Mouse (Mus musculus) neural tube, embryonic 14.5 days (tissue): Measurements from ENCODE around the gene Maml3. TPM values are rescaled to one million over a fixed set of nuclear protein-coding genes. Genes with fewer than 3 reads are reported as not detected.

Experiments
- ATAC-seq: fragments of 200-750 bp; cut with Nextera tagmentation; 2 replicates; pipeline ENCODE4 v1.8.0; 2017; ENCODE audit warnings: low read depth, mild to moderate bottlenecking, moderate TSS enrichment, moderate library complexity
- H3K27ac ChIP-seq: fragments of 300-500 bp; sonication (generic); 2 replicates; pipeline ENCODE4 v1.5.1; 2014; ENCODE audit warnings: low read depth, mild to moderate bottlenecking, control low read depth, low read length, moderate library complexity, mixed read lengths
- H3K27me3 ChIP-seq: fragments of 300-500 bp; sonication (generic); 2 replicates; pipeline ENCODE4 v1.6.1; 2014; ENCODE audit warnings: low read length; ENCODE audit not compliant: control insufficient read depth, insufficient read depth
- H3K36me3 ChIP-seq: fragments of 300-500 bp; sonication (generic); 2 replicates; pipeline ENCODE4 v1.6.1; 2014; ENCODE audit warnings: low read length, mixed read lengths; ENCODE audit not compliant: control insufficient read depth, insufficient read depth
- H3K4me1 ChIP-seq: fragments of 300-500 bp; sonication (generic); 2 replicates; pipeline ENCODE4 v1.6.1; 2014; ENCODE audit warnings: low read length; ENCODE audit not compliant: control insufficient read depth, insufficient read depth
- H3K4me2 ChIP-seq: fragments of 300-500 bp; sonication (generic); 2 replicates; pipeline ENCODE4 v1.6.1; 2014; ENCODE audit warnings: mild to moderate bottlenecking, low read depth, low read length, control low read depth
- H3K4me3 ChIP-seq: fragments of 300-500 bp; sonication (generic); 2 replicates; pipeline ENCODE4 v1.5.1; 2014; ENCODE audit warnings: low read depth, low read length, control low read depth, mixed read lengths
- H3K9ac ChIP-seq: fragments of 300-500 bp; sonication (generic); replicated peaks from 2 replicates; pipeline ENCODE4 v1.6.1; 2014; ENCODE audit warnings: low read depth, mild to moderate bottlenecking, control low read depth, low read length, mixed read lengths
- H3K9me3 ChIP-seq: fragments of 300-500 bp; sonication (generic); 2 replicates; pipeline ENCODE4 v1.6.1; 2016; ENCODE audit warnings: low read length; ENCODE audit not compliant: control insufficient read depth
- WGBS: fragments of 180-500 bp; shearing (Covaris S2); extraction: QIAGEN DNeasy Blood & Tissue Kit; methylation state at CpG from one replicate; pipeline ENCODE4 v1.1.7; 2014; 5-methylcytosine and 5-hydroxymethylcytosine counted together
- polyA plus RNA-seq: library from polyadenylated mRNA; unstranded; fragments of >200 nt; fragmentation: Nextera tagmentation; extraction: Ambion mirVana; gene quantifications from 2 replicates; pipeline ENCODE4 v1.2.1, GENCODE M21; 2014

Maml3 gene
- polyA plus RNA-seq, 1 experiment from 2014 or later: 8.2 TPM

DNA sequence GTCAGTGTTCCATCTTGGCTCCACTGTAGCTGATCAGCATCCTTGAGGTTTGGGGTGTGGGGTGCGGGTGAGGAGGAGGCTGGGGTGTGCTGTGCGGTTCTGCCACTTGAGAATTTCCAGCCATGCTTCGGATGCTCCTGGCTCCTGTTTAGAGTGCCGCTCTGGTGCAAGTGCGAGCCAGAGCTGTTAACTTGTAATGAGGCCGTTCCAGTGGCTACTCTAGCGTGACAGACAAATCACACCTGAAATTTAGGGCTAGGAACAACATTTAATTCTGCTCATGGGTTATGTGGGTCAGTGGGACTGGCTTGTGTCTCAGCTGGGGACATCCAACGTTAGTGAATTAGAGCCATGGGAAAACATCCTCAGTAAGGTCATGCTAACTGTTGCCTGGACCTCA lies 454.9 kb downstream of the Maml3 start:
- Histone ChIP-seq H3K9ac (no peak overlapping the region), H3K4me3 (no peak overlapping the region), H3K27me3 (no peaks in the 10 kb centered on the region), H3K9me3 (no peaks in the 10 kb centered on the region), H3K36me3 (no peaks in the 10 kb centered on the region), H3K4me2 (no peak overlapping the region), H3K4me1 (peaks cover 6% of the 10 kb centered on the region; the same call in 1 of the 2 replicates), H3K27ac (no peak overlapping the region)
- WGBS: 70% methylated on average over 8 of the region's 8 CpGs
- no peak for ATAC-seq

GRCm38 (mm10) chr3:51649426-51649825 lies 455.4 kb downstream of the Maml3 start:
- Histone ChIP-seq H3K4me2 (no peak overlapping the region), H3K4me1 (peaks cover 6% of the 10 kb centered on the region; the same call in 1 of the 2 replicates), H3K9me3 (no peaks in the 10 kb centered on the region), H3K27ac (no peak overlapping the region), H3K27me3 (no peaks in the 10 kb centered on the region), H3K36me3 (no peaks in the 10 kb centered on the region), H3K9ac (no peak overlapping the region), H3K4me3 (no peak overlapping the region)
- 84% methylated on average over 8 of the region's 8 CpGs for WGBS
- ATAC-seq: no peak

GRCm38 (mm10) chr3:51648037-51648664 lies 456.7 kb downstream of the Maml3 start:
- WGBS: 45% methylated on average over 15 of the region's 15 CpGs
- Histone ChIP-seq H3K27me3 (no peaks in the 10 kb centered on the region), H3K4me2 (no peak overlapping the region)

DNA sequence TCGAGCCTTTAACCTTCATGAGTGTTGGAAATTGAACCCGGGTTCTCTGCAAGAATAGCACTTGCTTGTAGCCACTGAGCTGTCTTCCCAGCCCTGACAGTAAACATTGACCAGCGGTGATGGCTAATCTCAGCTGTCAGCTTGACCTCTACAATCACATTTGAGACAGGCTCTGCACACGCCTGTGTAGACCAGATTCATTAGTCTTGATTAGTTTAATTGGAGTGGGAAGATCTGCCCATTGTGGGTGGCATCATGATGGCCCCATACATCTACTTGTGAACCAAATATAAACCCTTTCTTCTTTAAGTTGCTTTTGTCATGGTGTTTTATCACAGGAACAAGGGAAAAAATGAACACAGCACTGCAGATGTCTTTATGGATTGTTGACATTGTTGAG lies 457.5 kb downstream of the Maml3 start:
- 86% methylated on average over 4 of the region's 4 CpGs for WGBS
- Histone ChIP-seq H3K36me3 (no peaks in the 10 kb centered on the region), H3K9ac (no peak overlapping the region), H3K4me1 (no peaks in the 10 kb centered on the region; the same call in 1 of the 2 replicates), H3K27me3 (no peaks in the 10 kb centered on the region), H3K4me3 (no peak overlapping the region), H3K9me3 (no peaks in the 10 kb centered on the region), H3K4me2 (no peak overlapping the region), H3K27ac (no peak overlapping the region)
- no peak for ATAC-seq

More at GRCm38 (mm10) chr3:51648037-51648664, 456.7 kb downstream of the Maml3 start:
- Histone ChIP-seq H3K36me3 (no peaks in the 10 kb centered on the region), H3K9ac (no peak overlapping the region), H3K27ac (no peak overlapping the region), H3K9me3 (no peaks in the 10 kb centered on the region), H3K4me3 (no peak overlapping the region), H3K4me1 (peaks cover 6% of the 10 kb centered on the region; the same call in 1 of the 2 replicates)
- ATAC-seq: peak; percentile 38; the same call in 1 of the 2 replicates

DNA sequence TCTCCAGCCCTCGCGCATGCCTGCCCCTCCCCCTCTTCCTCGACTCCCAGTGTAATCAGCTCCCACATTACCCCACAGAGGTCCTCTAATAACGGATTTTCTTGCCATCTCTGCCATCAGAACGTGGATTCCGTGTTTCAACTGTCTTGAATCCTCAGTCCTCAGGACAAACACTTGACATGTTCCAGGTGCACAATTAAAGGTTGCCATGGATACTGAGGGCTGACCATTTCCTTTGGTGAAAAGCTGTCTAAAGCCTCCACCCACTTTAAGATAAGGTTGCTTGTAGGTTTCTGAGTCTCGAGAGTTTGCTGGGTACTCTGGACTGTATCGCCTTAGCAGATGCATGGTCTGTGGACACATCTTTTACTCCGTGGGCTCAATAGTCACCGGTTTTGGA lies 458.6 kb downstream of the Maml3 start:
- ATAC-seq: no peak
- Histone ChIP-seq H3K4me3 (no peak overlapping the region), H3K4me1 (no peaks in the 10 kb centered on the region), H3K27ac (no peak overlapping the region), H3K9me3 (no peaks in the 10 kb centered on the region), H3K27me3 (no peaks in the 10 kb centered on the region), H3K9ac (no peak overlapping the region), H3K36me3 (no peaks in the 10 kb centered on the region), H3K4me2 (no peak overlapping the region)
- 83% methylated on average over 10 of the region's 10 CpGs for WGBS

DNA sequence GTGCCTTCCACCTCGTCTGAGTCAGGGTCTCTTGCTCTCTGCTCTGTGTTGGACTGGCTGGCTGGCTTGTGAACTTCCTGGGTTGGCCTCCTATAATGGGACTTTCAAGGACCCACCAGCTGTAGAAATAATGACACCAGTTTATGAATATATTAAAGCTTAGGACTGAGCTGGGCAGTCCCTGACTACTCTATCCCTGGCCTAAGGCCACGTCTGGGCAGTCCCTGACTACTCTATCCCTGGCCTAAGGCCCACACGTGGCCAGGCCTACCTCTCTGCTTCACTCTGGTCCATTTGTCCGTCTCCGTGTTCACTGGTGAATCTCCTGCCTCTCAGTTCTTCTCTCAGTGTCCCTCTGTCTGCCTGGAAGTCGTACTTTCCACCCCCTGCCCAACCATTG lies 459.4 kb downstream of the Maml3 start:
- Histone ChIP-seq H3K4me3 (no peak overlapping the region), H3K4me1 (no peaks in the 10 kb centered on the region), H3K9ac (no peak overlapping the region), H3K27ac (no peak overlapping the region), H3K27me3 (no peaks in the 10 kb centered on the region), H3K36me3 (no peaks in the 10 kb centered on the region), H3K4me2 (no peak overlapping the region), H3K9me3 (no peaks in the 10 kb centered on the region)
- no peak for ATAC-seq
- WGBS: 85% methylated on average over 6 of the region's 6 CpGs

GRCm38 (mm10) chr3:51638260-51638659 lies 466.6 kb downstream of the Maml3 start:
- H3K9ac ChIP-seq: no peak overlapping the region
- no peak for ATAC-seq
- 96% methylated on average over 6 of the region's 6 CpGs for WGBS

DNA sequence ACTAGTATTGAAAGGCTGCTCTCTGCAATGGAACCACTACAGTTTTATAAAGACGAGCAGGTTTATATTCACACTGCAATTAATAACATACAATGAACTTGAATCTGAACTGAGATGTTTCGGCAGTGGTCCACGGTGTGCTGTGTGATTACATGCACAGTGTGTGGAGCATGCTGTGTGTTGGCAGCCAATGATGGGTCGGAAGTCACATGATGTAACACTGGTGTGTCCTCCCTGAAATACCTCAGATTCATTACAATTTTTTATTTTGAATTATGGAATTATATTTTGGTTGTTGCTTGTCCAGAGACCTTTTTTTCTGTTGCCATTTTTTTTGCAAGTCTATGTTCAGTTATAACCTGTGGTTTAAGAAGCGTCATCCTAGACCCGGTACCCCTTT lies 467.6 kb downstream of the Maml3 start:
- ATAC-seq: no peak
- no peak overlapping the region for H3K9ac ChIP-seq

More at GRCm38 (mm10) chr3:51638260-51638659, 466.6 kb downstream of the Maml3 start:
- Histone ChIP-seq H3K27me3 (no peaks in the 10 kb centered on the region), H3K4me1 (no peaks in the 10 kb centered on the region), H3K4me2 (no peak overlapping the region), H3K9me3 (no peaks in the 10 kb centered on the region), H3K36me3 (no peaks in the 10 kb centered on the region), H3K27ac (no peak overlapping the region), H3K4me3 (no peak overlapping the region)

GRCm38 (mm10) chr3:51636700-51637099 lies 468.2 kb downstream of the Maml3 start:
- Histone ChIP-seq H3K4me2 (no peak overlapping the region), H3K4me1 (no peaks in the 10 kb centered on the region), H3K27me3 (no peaks in the 10 kb centered on the region), H3K9me3 (no peaks in the 10 kb centered on the region), H3K36me3 (no peaks in the 10 kb centered on the region), H3K9ac (no peak overlapping the region), H3K4me3 (no peak overlapping the region), H3K27ac (no peak overlapping the region)
- 93% methylated on average over 20 of the region's 20 CpGs for WGBS
- ATAC-seq: no peak

More for the DNA sequence above, 467.6 kb downstream of the Maml3 start:
- Histone ChIP-seq H3K27me3 (no peaks in the 10 kb centered on the region), H3K4me3 (no peak overlapping the region), H3K9me3 (no peaks in the 10 kb centered on the region), H3K4me2 (no peak overlapping the region), H3K27ac (no peak overlapping the region), H3K36me3 (no peaks in the 10 kb centered on the region), H3K4me1 (no peaks in the 10 kb centered on the region)
- WGBS: 89% methylated on average over 6 of the region's 6 CpGs
